Mouse (Mus musculus): ENCODE measurements around the gene Gjb4. TPM values are rescaled to one million over a fixed set of nuclear protein-coding genes. Genes with fewer than 3 reads are reported as not detected.

The Gjb4 gene
- polyA plus RNA-seq, 1 experiment from 2014 or later, result 0.16 TPM

- no peaks in the 10 kb centered on the region; the same call in 1 of the 2 replicates for H3K4me1 ChIP-seq (replicated peaks)
- peaks cover 19% of the 10 kb centered on the region for H3K27me3 ChIP-seq (replicated peaks)
- H3K9me3 ChIP-seq, result no peaks in the 10 kb centered on the region
- H3K27ac ChIP-seq, result no peak overlapping the region
- ATAC-seq, result peak; percentile 42
- WGBS, result 61% methylated on average over 3 of the region's 3 CpGs
- no peak overlapping the region for H3K4me2 ChIP-seq (replicated peaks)
- H3K9ac ChIP-seq, result no peak overlapping the region
- H3K4me3 ChIP-seq (replicated peaks), result no peak overlapping the region
- no peaks in the 10 kb centered on the region for H3K36me3 ChIP-seq
Observed at GRCm38 (mm10) chr4:127323651-127324050, 30.2 kb downstream of the Gjb4 start.

GRCm38 (mm10) chr4:127319613-127320012, 34.3 kb downstream of the Gjb4 start:
- no peaks in the 10 kb centered on the region for H3K4me1 ChIP-seq (replicated peaks)
- H3K27ac ChIP-seq, result no peak overlapping the region
- H3K4me2 ChIP-seq (replicated peaks), result no peak overlapping the region
- H3K27me3 ChIP-seq (replicated peaks), result 0 out of 2 replicates have a peak, but pooled peaks cover 2% of the 10 kb centered on the region
- H3K9ac ChIP-seq, result no peak overlapping the region
- ATAC-seq, result no peak
- H3K4me3 ChIP-seq (replicated peaks), result no peak overlapping the region
- no peaks in the 10 kb centered on the region for H3K36me3 ChIP-seq
- no peaks in the 10 kb centered on the region for H3K9me3 ChIP-seq
- 3% methylated on average over 3 of the region's 3 CpGs for WGBS

GRCm38 (mm10) chr4:127317143-127317542, 36.7 kb downstream of the Gjb4 start:
- H3K27ac ChIP-seq, result no peak overlapping the region
- H3K36me3 ChIP-seq, result no peaks in the 10 kb centered on the region
- H3K9ac ChIP-seq, result no peak overlapping the region
- H3K4me2 ChIP-seq (replicated peaks), result no peak overlapping the region
- H3K4me3 ChIP-seq (replicated peaks), result no peak overlapping the region
- H3K27me3 ChIP-seq (replicated peaks), result peaks cover 16% of the 10 kb centered on the region
- H3K4me1 ChIP-seq (replicated peaks), result no peaks in the 10 kb centered on the region
- H3K9me3 ChIP-seq, result no peaks in the 10 kb centered on the region
- ATAC-seq, result no peak
- 54% methylated on average over 4 of the region's 4 CpGs for WGBS

GRCm38 (mm10) chr4:127315753-127316152, 38.1 kb downstream of the Gjb4 start:
- ATAC-seq, result no peak
- peaks cover 24% of the 10 kb centered on the region for H3K27me3 ChIP-seq (replicated peaks)

GRCm38 (mm10) chr4:127314585-127314984, 39.3 kb downstream of the Gjb4 start:
- Histone ChIP-seq H3K9ac (no peak overlapping the region), H3K4me3 (replicated peaks) (no peak overlapping the region), H3K36me3 (no peaks in the 10 kb centered on the region), H3K27me3 (replicated peaks) (peaks cover 24% of the 10 kb centered on the region), H3K4me1 (replicated peaks) (no peaks in the 10 kb centered on the region), H3K4me2 (replicated peaks) (peak overlapping the region; percentile 84; the same call in 1 of the 2 replicates), H3K9me3 (no peaks in the 10 kb centered on the region), H3K27ac (no peak overlapping the region)
- WGBS, result 56% methylated on average over 9 of the region's 9 CpGs
- ATAC-seq, result no peak

More at GRCm38 (mm10) chr4:127315753-127316152, 38.1 kb downstream of the Gjb4 start:
- Histone ChIP-seq H3K27ac (no peak overlapping the region), H3K9ac (no peak overlapping the region; the same call in 1 of the 2 replicates), H3K4me2 (replicated peaks) (no peak overlapping the region), H3K4me1 (replicated peaks) (no peaks in the 10 kb centered on the region), H3K9me3 (no peaks in the 10 kb centered on the region), H3K4me3 (replicated peaks) (no peak overlapping the region), H3K36me3 (no peaks in the 10 kb centered on the region)
- WGBS, result 79% methylated on average over 8 of the region's 8 CpGs

GRCm38 (mm10) chr4:127313861-127314260, 40.0 kb downstream of the Gjb4 start, which contains the start of gene Gja4:
Gene Gja4 (minus strand): TSS chr4:127314039.
- peak within 1 kb of the TSS; percentile 39 for H3K4me3 ChIP-seq (replicated peaks)
- H3K27ac ChIP-seq, result no peak within 1 kb of the TSS
- no peaks in the 10 kb centered on the region for H3K4me1 ChIP-seq (replicated peaks)
- H3K9me3 ChIP-seq, result no peaks in the 10 kb centered on the region
- H3K4me2 ChIP-seq (replicated peaks), result peak within 1 kb of the TSS; percentile 84
- H3K36me3 ChIP-seq, result no peaks in the 10 kb centered on the region
- ATAC-seq, result peak; percentile 89
- H3K27me3 ChIP-seq (replicated peaks), result peaks cover 24% of the 10 kb centered on the region
- H3K9ac ChIP-seq, result peak within 1 kb of the TSS; percentile 47
- WGBS, result 0% methylated on average over 25 of the region's 25 CpGs

- H3K27me3 ChIP-seq (replicated peaks), result peaks cover 24% of the 10 kb centered on the region
- 64% methylated on average over 24 of the region's 24 CpGs for WGBS
- H3K27ac ChIP-seq, result no peak overlapping the region
- ATAC-seq, result no peak
- H3K36me3 ChIP-seq, result no peaks in the 10 kb centered on the region
- H3K4me3 ChIP-seq (replicated peaks), result no peak overlapping the region
- no peaks in the 10 kb centered on the region for H3K4me1 ChIP-seq (replicated peaks)
- H3K4me2 ChIP-seq (replicated peaks), result no peak overlapping the region
- H3K9ac ChIP-seq, result no peak overlapping the region
- no peaks in the 10 kb centered on the region for H3K9me3 ChIP-seq
Observed at GRCm38 (mm10) chr4:127312349-127312748, 41.5 kb downstream of the Gjb4 start.

GRCm38 (mm10) chr4:127311561-127311960, 42.3 kb downstream of the Gjb4 start:
- 53% methylated on average over 9 of the region's 9 CpGs for WGBS
- Histone ChIP-seq H3K4me3 (replicated peaks) (no peak overlapping the region), H3K9me3 (no peaks in the 10 kb centered on the region), H3K9ac (no peak overlapping the region), H3K27me3 (replicated peaks) (peaks cover 24% of the 10 kb centered on the region), H3K4me2 (replicated peaks) (no peak overlapping the region), H3K36me3 (no peaks in the 10 kb centered on the region), H3K4me1 (replicated peaks) (no peaks in the 10 kb centered on the region), H3K27ac (no peak overlapping the region)
- no peak for ATAC-seq

GRCm38 (mm10) chr4:127306915-127307314, 47.0 kb downstream of the Gjb4 start:
- Histone ChIP-seq H3K9me3 (no peaks in the 10 kb centered on the region), H3K27me3 (replicated peaks) (peaks cover 5% of the 10 kb centered on the region; the same call in 1 of the 2 replicates), H3K4me1 (replicated peaks) (no peaks in the 10 kb centered on the region), H3K4me3 (replicated peaks) (no peak overlapping the region), H3K27ac (no peak overlapping the region), H3K36me3 (no peaks in the 10 kb centered on the region), H3K9ac (no peak overlapping the region), H3K4me2 (replicated peaks) (no peak overlapping the region)
- ATAC-seq, result no peak
- WGBS, result 55% methylated on average over 2 of the region's 2 CpGs

GRCm38 (mm10) chr4:127303796-127304195, 50.1 kb downstream of the Gjb4 start:
- no peak overlapping the region for H3K27ac ChIP-seq
- ATAC-seq, result no peak
- no peak overlapping the region for H3K9ac ChIP-seq
- no peaks in the 10 kb centered on the region for H3K9me3 ChIP-seq
- no peaks in the 10 kb centered on the region for H3K36me3 ChIP-seq
- no peak overlapping the region for H3K4me2 ChIP-seq (replicated peaks)
- no peaks in the 10 kb centered on the region for H3K4me1 ChIP-seq (replicated peaks)
- H3K27me3 ChIP-seq (replicated peaks), result no peaks in the 10 kb centered on the region
- 71% methylated on average over 3 of the region's 3 CpGs for WGBS
- H3K4me3 ChIP-seq (replicated peaks), result no peak overlapping the region

Other genes starting within 250 kb of the Gjb4 start
- 23.2 and 25.7 TPM in 2 replicates for gene Tmem35b, start 230.4 kb downstream of the Gjb4 start, polyA plus RNA-seq (2015; fragmentation: Nextera tagmentation; extraction: Ambion mirVana)
- 1.1 and 1.2 TPM in 2 replicates for gene Dlgap3, start 184.9 kb downstream of the Gjb4 start, polyA plus RNA-seq (2015; fragmentation: Nextera tagmentation; extraction: Ambion mirVana)
- 56.3 and 57.1 TPM in 2 replicates for gene Smim12, start 110.3 kb downstream of the Gjb4 start, polyA plus RNA-seq (2015; fragmentation: Nextera tagmentation; extraction: Ambion mirVana)
- 20.0 and 21.0 TPM in 2 replicates for gene Gja4, start 40.0 kb downstream of the Gjb4 start, polyA plus RNA-seq (2015; fragmentation: Nextera tagmentation; extraction: Ambion mirVana)
- gene Gjb3, start 23.2 kb downstream of the Gjb4 start, polyA plus RNA-seq (2015; fragmentation: Nextera tagmentation; extraction: Ambion mirVana), result 4.1 and 4.2 TPM in 2 replicates
- gene Gjb5, start 4.1 kb upstream of the Gjb4 start, polyA plus RNA-seq (2015; fragmentation: Nextera tagmentation; extraction: Ambion mirVana), result 0.68 and 0.89 TPM in 2 replicates

Measured in intestine, embryonic 15.5 days (tissue).